Mouse (Mus musculus): Measurements from ENCODE around the gene Prss37. TPM values are rescaled to one million over a fixed set of nuclear protein-coding genes. Genes with fewer than 3 reads are reported as not detected.

Gene Prss37
- not detected in 2 replicates for polyA plus RNA-seq (2012; rRNA removed)

DNA sequence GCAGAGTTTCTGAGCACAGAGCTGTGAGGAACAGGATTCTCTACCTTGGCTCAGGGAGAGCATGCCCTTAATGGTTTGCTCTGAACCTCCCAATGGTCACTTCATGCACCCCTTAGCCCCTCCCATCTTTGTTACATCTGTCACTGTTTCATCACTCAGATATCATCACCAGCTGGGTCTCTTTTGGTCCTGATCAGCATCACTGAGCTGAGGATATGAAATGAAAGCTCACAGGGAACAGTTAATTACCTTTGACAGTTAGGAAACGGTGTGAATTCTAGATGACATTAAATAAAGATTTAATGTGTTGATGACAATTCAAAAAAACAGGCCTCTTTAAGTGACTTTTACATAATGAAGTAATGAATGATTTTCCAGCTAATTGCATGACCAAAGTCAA, at the start of gene Prss37:
TSS of gene Prss37 (minus strand) at position 101 of the 400 bp plus-strand sequence.

DNA sequence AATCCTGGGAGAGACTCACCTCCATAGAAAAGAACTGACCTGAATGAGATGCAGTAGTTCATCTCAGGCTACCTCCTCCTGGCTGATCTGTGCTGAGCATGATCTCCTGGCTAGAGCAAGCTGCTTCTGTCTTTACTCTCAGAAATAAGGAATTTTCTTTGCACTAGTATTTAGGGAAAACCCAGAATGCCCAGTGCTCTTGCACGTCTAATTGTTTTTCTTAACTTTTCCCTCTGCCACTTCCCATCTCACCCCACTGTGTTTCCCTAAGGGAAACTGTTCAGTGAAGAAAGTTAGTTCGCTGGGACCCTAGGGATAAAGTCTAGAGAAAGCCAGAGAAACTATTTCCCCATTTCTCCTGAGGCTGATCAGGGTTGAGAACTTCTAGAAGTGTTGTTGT, 35.6 kb upstream of the Prss37 start, which contains the start of gene Olfr461:
TSS of gene Olfr461 (minus strand) at position 101 of the 400 bp plus-strand sequence.

DNA sequence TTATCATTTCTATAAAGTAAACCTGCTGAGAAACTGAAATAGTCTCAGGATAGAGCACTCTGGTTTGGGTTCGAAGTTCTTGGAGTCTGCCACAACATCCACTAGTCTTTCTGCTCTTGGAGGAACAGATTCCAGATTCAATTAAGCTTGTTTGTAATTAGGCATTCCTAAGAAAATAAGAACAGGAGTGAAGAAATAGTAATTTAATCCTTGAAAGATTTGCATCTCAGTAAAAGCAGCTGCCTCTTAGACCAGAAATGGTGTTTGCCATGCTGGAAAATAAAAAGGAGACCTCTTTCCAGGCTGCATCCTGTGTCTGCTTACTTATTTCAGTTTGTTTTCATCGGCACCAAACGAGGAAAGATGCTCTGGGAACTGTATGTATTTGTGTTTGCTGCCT, 26.1 kb downstream of the Prss37 start, which contains the start of gene Tas2r108:
TSS of gene Tas2r108 (plus strand) at position 301 of the 400 bp plus-strand sequence.

DNA sequence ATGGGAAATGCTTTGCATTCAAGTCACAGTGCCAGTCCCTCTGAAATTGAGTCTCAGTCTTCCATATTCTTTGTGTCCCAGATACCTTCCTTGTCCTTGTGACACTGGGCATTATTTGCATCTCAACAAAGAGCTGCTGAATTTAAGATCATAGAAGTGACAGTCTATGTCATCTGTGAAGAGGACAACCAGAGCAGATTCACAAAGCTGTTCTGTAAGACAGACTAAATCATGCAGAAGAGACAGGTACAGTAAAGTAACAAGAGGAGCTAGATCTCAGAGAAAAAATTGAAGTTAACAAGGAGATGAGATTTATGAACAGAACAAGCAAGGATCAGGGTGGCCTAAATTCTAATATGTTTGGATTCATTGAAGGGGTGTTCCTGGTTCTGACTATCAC, 28.4 kb downstream of the Prss37 start, which contains the start of gene Tas2r137:
TSS of gene Tas2r137 (plus strand) at position 301 of the 400 bp plus-strand sequence.

DNA sequence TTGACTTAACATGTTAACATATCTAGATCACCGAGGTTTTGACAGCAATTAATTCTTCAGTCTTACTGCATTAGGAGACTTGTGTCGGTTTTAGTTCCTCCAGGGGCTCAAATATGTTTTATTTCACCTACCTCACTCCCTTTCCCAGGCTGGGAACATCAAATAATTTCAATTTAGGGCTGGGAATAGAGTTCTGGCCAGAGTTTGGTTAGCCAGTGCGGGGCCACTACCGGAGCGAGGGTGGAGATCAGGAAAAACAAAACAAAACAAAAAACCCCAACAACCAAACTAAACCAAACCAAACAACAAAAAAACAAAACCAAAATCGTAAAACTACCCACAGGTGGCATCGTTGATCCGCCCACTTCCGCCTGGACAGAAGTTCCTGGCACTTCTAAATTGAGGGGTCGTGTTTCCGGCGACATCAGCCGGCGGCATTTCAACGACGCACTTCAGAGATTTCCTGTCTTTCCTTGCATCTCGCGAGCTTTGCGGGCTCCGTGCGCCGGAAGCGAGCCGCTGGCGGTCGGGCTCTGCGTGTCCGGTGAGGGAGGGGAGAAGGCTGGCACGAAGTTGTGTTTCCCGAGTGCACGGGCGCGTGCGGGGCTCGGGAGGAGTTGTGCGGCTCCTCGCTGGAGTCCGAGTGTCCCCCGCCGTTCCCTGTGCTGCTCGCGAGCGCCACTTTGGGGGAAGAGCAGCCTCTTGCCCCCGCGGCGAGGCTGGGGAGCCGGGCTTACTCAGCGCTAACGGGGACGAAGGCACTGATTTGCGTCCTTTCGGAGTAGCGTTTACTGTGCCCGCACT, 48.2 kb downstream of the Prss37 start, which contains the start of gene Ssbp1:
TSS of gene Ssbp1 (plus strand) at position 437 of the 804 bp plus-strand sequence.

Other genes with a start within 250 kb of the Prss37 start
- 1.7 and 2.8 TPM in 2 replicates for gene Agk, start 194.3 kb downstream of the Prss37 start, polyA plus RNA-seq (2012; rRNA removed)
- gene E330009J07Rik, start 83.4 kb downstream of the Prss37 start, polyA plus RNA-seq (2012; rRNA removed) = 2.8 and 4.3 TPM in 2 replicates
- not detected in 2 replicates for gene Wee2, start 80.4 kb downstream of the Prss37 start, polyA plus RNA-seq (2012; rRNA removed)
- gene Ssbp1, start 48.2 kb downstream of the Prss37 start, polyA plus RNA-seq (2012; rRNA removed) = 2.2 and 2.4 TPM in 2 replicates
- not detected in 2 replicates for gene Tas2r137, start 28.3 kb downstream of the Prss37 start, polyA plus RNA-seq (2012; rRNA removed)
- not detected in 2 replicates for gene Tas2r108, start 26.0 kb downstream of the Prss37 start, polyA plus RNA-seq (2012; rRNA removed)
- gene Olfr461, start 35.5 kb upstream of the Prss37 start, polyA plus RNA-seq (2012; rRNA removed) = not detected in 2 replicates
- not detected in 2 replicates for gene Olfr460, start 50.0 kb upstream of the Prss37 start, polyA plus RNA-seq (2012; rRNA removed)
- gene Clec5a, start 66.3 kb upstream of the Prss37 start, polyA plus RNA-seq (2012; rRNA removed) = not detected in 2 replicates
- gene Tas2r138, start 93.8 kb upstream of the Prss37 start, polyA plus RNA-seq (2012; rRNA removed) = not detected in 2 replicates
- 0.06 and 0.16 TPM in 2 replicates for gene Mgam, start 109.3 kb upstream of the Prss37 start, polyA plus RNA-seq (2012; rRNA removed)